Mouse (Mus musculus): ENCODE data around the gene Gbp7. TPM values are rescaled to one million over a fixed set of nuclear protein-coding genes. Genes with fewer than 3 reads are reported as not detected.
"Not testable (repeated sequence)": the region's sequence is repeated elsewhere in the genome, so short reads cannot be mapped to it uniquely, and the experiment has no call there.

Gbp7 gene
- total RNA-seq, 2 experiments from 2014 or later, result 12.6 to 17.9 TPM

- peak; percentile 87 to 91 for DNase-seq (ENCODE audit: low spot score in 2 of 2)
These were observed 30.3 kb downstream of the Gbp7 start for GRCm38 (mm10) chr3:142560296-142560948.

GRCm38 (mm10) chr3:142561045-142561646 lies 31.0 kb downstream of the Gbp7 start:
- no peak for DNase-seq (ENCODE audit: low spot score in 2 of 2)

GRCm38 (mm10) chr3:142561666-142562065 lies 31.5 kb downstream of the Gbp7 start:
- no peak for DNase-seq (ENCODE audit: low spot score in 2 of 2)

GRCm38 (mm10) chr3:142567490-142567889 lies 37.3 kb downstream of the Gbp7 start:
- not testable (repeated sequence) for DNase-seq (ENCODE audit: low spot score in 2 of 2)

GRCm38 (mm10) chr3:142570738-142571137 lies 40.6 kb downstream of the Gbp7 start:
- no peak for DNase-seq (ENCODE audit: low spot score in 2 of 2)

- DNase-seq (ENCODE audit: low spot score in 2 of 2), result no peak
These were observed 47.0 kb downstream of the Gbp7 start for GRCm38 (mm10) chr3:142577108-142577507.

- DNase-seq (ENCODE audit: low spot score in 2 of 2), result no peak
These were observed 48.2 kb downstream of the Gbp7 start for GRCm38 (mm10) chr3:142578342-142578741.

- DNase-seq (ENCODE audit: low spot score in 2 of 2), result no peak
These were observed 52.9 kb downstream of the Gbp7 start for GRCm38 (mm10) chr3:142583067-142583466.

GRCm38 (mm10) chr3:142587386-142587785 lies 57.2 kb downstream of the Gbp7 start:
- no peak for DNase-seq (ENCODE audit: low spot score in 2 of 2)

- no peak for DNase-seq (ENCODE audit: low spot score in 2 of 2)
These were observed 58.7 kb downstream of the Gbp7 start for GRCm38 (mm10) chr3:142588888-142589287.

- no peak for DNase-seq (ENCODE audit: low spot score in 2 of 2)
These were observed 60.4 kb downstream of the Gbp7 start for GRCm38 (mm10) chr3:142590431-142591067.

GRCm38 (mm10) chr3:142594547-142594946 lies 64.4 kb downstream of the Gbp7 start, which contains the start of gene Gbp2b:
Gbp2b (plus strand) TSS chr3:142594847.
- no peak for DNase-seq (ENCODE audit: low spot score in 2 of 2)

- no peak for DNase-seq (ENCODE audit: low spot score in 2 of 2)
These were observed 67.8 kb downstream of the Gbp7 start for GRCm38 (mm10) chr3:142597923-142598322.

Other genes with a start within 250 kb of the Gbp7 start
- 100 to 1,000 TPM in 1 of 2 experiments, 10 to 100 TPM in 1; 64.5 to 110 TPM for gene Pdlim5, start 134.6 kb upstream of the Gbp7 start, total RNA-seq (2021)
- gene Gbp5, start 36.4 kb upstream of the Gbp7 start, total RNA-seq (2021), result 1 to 10 TPM; 3.4 to 6.7 TPM
- 10 to 100 TPM in 1 of 2 experiments, 1 to 10 TPM in 1; 9.4 to 16.9 TPM for gene Gbp3, start 29.7 kb downstream of the Gbp7 start, total RNA-seq (2021)
- 1 to 10 TPM in 1 of 2 experiments, under 1 TPM in 1; 0.43 to 1.0 TPM for gene Gbp2b, start 64.5 kb downstream of the Gbp7 start, total RNA-seq (2021)
- 10 to 100 TPM; 16.5 to 24.6 TPM for gene Gbp2, start 90.3 kb downstream of the Gbp7 start, total RNA-seq (2021)
- gene Kyat3, start 170.7 kb downstream of the Gbp7 start, total RNA-seq (2021), result 10 to 100 TPM; 21.4 to 23.4 TPM
- gene Gtf2b, start 234.7 kb downstream of the Gbp7 start, total RNA-seq (2021), result 10 to 100 TPM; 54.0 to 67.5 TPM